Mouse (Mus musculus): ENCODE measurements around the gene Gadd45g. TPM values are rescaled to one million over a fixed set of nuclear protein-coding genes. Genes with fewer than 3 reads are reported as not detected.

Gadd45g gene
- 119 and 122 TPM in 2 replicates for polyA plus RNA-seq (2015; fragmentation: Nextera tagmentation; extraction: Ambion mirVana)

DNA sequence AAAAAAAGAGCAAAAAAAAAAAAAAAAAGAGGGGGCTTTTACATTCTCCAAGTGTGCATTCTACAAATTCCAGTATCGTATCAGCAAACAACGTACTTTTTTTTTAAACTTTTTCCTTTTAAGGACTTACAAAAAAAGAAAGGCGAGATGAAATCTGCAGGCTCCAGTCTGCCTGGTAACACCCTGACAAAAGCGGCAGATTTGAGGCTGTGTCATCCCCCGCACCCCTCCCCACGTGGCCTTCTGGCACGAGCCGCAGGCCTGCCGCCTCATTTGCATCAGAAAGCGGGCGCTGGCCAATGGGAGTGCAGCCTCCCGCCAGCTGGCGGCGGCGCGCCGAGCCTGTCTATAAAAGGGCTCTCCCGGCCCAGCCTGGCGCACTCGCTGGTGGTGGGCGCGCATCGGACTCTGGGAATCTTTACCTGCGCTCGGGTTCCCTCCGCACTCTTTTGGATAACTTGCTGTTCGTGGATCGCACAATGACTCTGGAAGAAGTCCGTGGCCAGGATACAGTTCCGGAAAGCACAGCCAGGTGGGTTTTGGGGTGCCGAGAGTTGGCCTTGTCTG lies at the start of gene Gadd45g:
Gene Gadd45g, plus strand, starts transcription at position 378 of the 567 bp plus-strand sequence.
- WGBS = under 1% methylated on average over 31 of the region's 31 CpGs
- peak within 1 kb of the TSS; percentile 73 for H3K9ac ChIP-seq (replicated peaks; ENCODE audit: low read depth, low read length)
- peak within 1 kb of the TSS; percentile 65 for H3K4me3 ChIP-seq (replicated peaks; ENCODE audit: low read length)
- H3K27ac ChIP-seq (ENCODE audit: low read length) = peak within 1 kb of the TSS; percentile 97
- H3K4me2 ChIP-seq (ENCODE audit: low read length) = peak within 1 kb of the TSS; percentile 93
- H3K36me3 ChIP-seq (ENCODE audit: control insufficient read depth, insufficient read depth) = no peaks in the 10 kb centered on the region
- no peaks in the 10 kb centered on the region for H3K9me3 ChIP-seq (ENCODE audit: control insufficient read depth, low read length)
- ATAC-seq = peak; percentile 77
- H3K4me1 ChIP-seq (replicated peaks; ENCODE audit: control insufficient read depth, insufficient read depth, low read length) = peaks cover 53% of the 10 kb centered on the region
- peaks cover 7% of the 10 kb centered on the region; the same call in 1 of the 2 replicates for H3K27me3 ChIP-seq (replicated peaks; ENCODE audit: control insufficient read depth, insufficient read depth, low read length)

DNA sequence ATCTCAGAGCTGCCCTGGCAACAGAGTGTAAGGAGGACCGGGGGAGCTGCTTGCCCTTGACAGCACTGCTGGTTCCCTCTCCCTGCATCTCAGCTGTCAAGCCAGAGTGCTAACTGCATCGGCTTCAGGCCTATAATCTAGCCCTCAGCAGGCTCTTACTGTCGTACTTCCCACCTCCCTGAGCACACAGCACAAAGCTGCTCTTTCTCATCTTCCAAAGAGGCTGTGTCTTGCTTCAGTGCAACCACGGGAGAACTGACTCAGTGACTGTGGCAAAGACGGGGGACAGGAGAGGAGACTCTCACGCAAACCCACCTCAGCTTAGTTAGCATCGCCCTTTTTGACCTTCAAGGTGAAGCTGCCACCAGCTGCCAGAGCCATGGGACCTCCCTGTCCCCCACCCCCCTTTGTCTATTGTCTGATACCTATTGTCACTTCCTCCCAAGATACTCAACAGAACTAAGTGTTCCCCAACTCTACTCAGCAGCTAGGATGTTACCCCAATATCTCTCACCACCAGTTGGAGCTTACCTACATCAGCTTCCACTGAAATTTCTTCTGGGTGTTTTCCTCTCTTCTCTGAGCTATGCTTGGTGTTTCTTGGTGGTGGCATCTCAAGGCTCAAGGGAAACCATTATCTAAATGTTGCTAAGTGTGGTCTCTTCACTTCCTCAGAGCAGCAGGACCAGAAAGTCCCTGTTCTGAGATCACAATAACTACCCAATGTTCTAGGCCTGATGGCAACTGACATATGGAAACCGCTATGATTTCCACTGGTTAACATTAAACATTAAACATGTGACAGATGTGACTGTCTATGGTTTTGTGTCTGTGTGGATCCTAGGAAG lies 48.4 kb upstream of the Gadd45g start:
- H3K4me2 ChIP-seq (ENCODE audit: low read length) = no peak overlapping the region
- H3K4me1 ChIP-seq (replicated peaks; ENCODE audit: control insufficient read depth, insufficient read depth, low read length) = peaks cover 9% of the 10 kb centered on the region
- H3K27me3 ChIP-seq (replicated peaks; ENCODE audit: control insufficient read depth, insufficient read depth, low read length) = no peaks in the 10 kb centered on the region
- H3K9me3 ChIP-seq (ENCODE audit: control insufficient read depth, low read length) = no peaks in the 10 kb centered on the region
- WGBS = 69% methylated on average over 8 of the region's 8 CpGs
- no peak overlapping the region for H3K4me3 ChIP-seq (replicated peaks; ENCODE audit: low read length)
- H3K27ac ChIP-seq (ENCODE audit: low read length) = no peak overlapping the region
- H3K36me3 ChIP-seq (ENCODE audit: control insufficient read depth, insufficient read depth) = no peaks in the 10 kb centered on the region
- ATAC-seq = no peak
- H3K9ac ChIP-seq (replicated peaks; ENCODE audit: low read depth, low read length) = no peak overlapping the region

DNA sequence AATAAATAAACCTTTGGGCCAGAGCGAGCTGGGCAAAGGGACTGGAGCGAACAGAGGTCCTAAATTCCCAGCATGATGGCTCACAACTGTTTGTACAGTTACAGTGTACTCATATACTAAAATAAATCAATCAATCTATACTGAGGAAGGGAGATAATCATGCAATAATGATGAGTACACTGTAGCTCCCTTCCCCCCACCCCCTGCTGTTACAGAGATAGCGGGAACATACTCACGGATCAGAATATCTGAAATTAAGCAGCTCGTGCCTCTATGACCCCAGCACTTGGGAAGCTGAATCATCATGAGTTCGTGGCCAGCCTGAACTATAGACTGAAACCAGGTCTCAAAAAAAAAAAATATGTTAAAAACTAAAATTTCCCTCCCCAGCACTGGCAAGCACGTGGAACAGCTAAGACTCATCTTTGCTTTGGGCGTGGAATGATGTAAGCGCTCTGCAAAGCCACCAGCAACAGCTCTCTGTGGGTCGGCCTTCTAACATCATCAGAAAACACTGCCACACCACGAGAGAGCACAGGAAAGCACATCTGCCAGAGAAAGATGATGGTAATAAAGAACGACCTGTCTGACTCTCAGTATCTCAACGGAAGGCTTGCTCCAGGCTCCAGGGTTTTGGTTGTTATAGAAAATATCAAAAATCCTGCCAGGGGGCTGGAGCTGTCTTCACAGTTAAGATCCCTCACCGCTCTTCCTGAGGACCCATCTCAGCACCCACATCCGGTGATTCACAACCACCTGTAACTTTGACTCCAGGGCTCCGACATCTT lies 46.5 kb upstream of the Gadd45g start:
- Histone ChIP-seq H3K27me3 (replicated peaks; ENCODE audit: control insufficient read depth, insufficient read depth, low read length) (no peaks in the 10 kb centered on the region), H3K9me3 (ENCODE audit: control insufficient read depth, low read length) (no peaks in the 10 kb centered on the region), H3K36me3 (ENCODE audit: control insufficient read depth, insufficient read depth) (no peaks in the 10 kb centered on the region), H3K27ac (ENCODE audit: low read length) (peak overlapping the region; percentile 68), H3K4me2 (ENCODE audit: low read length) (no peak overlapping the region), H3K4me3 (replicated peaks; ENCODE audit: low read length) (no peak overlapping the region), H3K4me1 (replicated peaks; ENCODE audit: control insufficient read depth, insufficient read depth, low read length) (peaks cover 7% of the 10 kb centered on the region; the same call in 1 of the 2 replicates), H3K9ac (replicated peaks; ENCODE audit: low read depth, low read length) (no peak overlapping the region)
- WGBS = 84% methylated on average over 16 of the region's 16 CpGs
- ATAC-seq = no peak

DNA sequence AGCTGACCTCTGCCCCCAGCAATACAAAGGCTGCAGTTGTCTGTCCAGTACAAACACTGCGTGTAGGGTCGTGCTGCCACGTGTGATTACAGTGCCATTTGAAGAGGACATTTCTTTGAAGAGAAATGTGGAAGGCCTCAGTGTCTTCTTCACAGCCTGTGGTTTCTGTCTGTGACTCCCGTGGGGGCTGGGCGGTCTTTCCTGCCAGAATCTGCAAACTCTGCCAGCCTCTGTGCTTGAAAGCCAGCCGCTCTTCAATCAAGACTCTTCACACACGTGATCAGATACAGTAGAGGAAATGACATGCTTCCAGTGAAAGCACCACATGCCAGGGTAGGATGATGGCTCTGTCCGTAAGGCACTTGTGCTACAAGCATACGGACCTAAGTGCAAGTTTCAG lies 45.6 kb upstream of the Gadd45g start:
- Histone ChIP-seq H3K4me3 (replicated peaks; ENCODE audit: low read length) (no peak overlapping the region), H3K9me3 (ENCODE audit: control insufficient read depth, low read length) (no peaks in the 10 kb centered on the region), H3K36me3 (ENCODE audit: control insufficient read depth, insufficient read depth) (no peaks in the 10 kb centered on the region), H3K9ac (replicated peaks; ENCODE audit: low read depth, low read length) (no peak overlapping the region), H3K27ac (ENCODE audit: low read length) (peak overlapping the region; percentile 68), H3K27me3 (replicated peaks; ENCODE audit: control insufficient read depth, insufficient read depth, low read length) (no peaks in the 10 kb centered on the region), H3K4me1 (replicated peaks; ENCODE audit: control insufficient read depth, insufficient read depth, low read length) (peaks cover 14% of the 10 kb centered on the region), H3K4me2 (ENCODE audit: low read length) (no peak overlapping the region)
- 58% methylated on average over 9 of the region's 9 CpGs for WGBS
- ATAC-seq = peak; percentile 71

DNA sequence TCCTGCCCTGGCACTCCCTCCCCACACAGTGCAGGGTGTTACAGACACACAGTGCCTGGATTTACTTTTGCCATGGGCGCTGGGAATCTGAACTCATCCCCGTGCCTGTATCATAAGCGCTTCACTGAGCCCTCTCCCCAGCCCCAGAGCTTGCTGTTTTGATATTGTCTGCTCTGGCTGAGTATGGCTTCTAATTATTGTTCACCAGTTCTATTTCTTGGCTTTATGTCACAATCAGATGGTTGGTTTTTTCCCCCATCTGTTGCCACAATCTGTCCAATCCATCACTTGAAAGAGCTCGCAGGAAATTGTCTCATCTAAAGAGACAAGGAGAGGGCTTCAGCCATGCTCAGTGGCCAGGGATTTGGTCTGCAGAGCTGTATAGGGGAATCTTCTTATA lies 40.8 kb upstream of the Gadd45g start:
- Histone ChIP-seq H3K9me3 (ENCODE audit: control insufficient read depth, low read length) (no peaks in the 10 kb centered on the region), H3K9ac (replicated peaks; ENCODE audit: low read depth, low read length) (0 out of 2 replicates have a peak overlapping the region, but pooled peaks have one; percentile 11), H3K27me3 (replicated peaks; ENCODE audit: control insufficient read depth, insufficient read depth, low read length) (no peaks in the 10 kb centered on the region), H3K4me2 (ENCODE audit: low read length) (no peak overlapping the region), H3K4me1 (replicated peaks; ENCODE audit: control insufficient read depth, insufficient read depth, low read length) (peaks cover 19% of the 10 kb centered on the region), H3K4me3 (replicated peaks; ENCODE audit: low read length) (no peak overlapping the region), H3K36me3 (ENCODE audit: control insufficient read depth, insufficient read depth) (no peaks in the 10 kb centered on the region), H3K27ac (ENCODE audit: low read length) (peak overlapping the region; percentile 90)
- ATAC-seq = peak; percentile 74
- 45% methylated on average over 4 of the region's 4 CpGs for WGBS

DNA sequence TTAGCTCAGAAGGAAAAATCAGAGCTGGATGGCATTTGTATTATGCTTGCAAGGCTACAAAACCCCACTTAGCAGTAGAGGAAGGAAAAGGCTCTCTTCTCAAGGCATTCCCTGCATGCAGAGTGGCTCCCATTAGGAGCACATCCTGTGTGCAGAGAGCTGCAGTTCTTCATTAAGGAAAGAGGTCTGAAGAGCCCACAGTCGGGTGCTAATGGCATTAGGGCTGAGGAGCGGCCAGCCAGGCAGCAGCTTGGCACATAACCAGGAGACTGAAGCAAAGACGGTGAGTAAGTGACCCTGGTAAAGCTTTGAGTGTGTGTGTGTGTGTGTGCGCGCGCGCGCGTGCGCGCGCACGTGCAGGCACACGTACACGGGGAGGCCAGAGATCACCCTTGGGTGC lies 40.3 kb upstream of the Gadd45g start:
- Histone ChIP-seq H3K27me3 (replicated peaks; ENCODE audit: control insufficient read depth, insufficient read depth, low read length) (no peaks in the 10 kb centered on the region), H3K9me3 (ENCODE audit: control insufficient read depth, low read length) (no peaks in the 10 kb centered on the region), H3K4me3 (replicated peaks; ENCODE audit: low read length) (no peak overlapping the region), H3K27ac (ENCODE audit: low read length) (peak overlapping the region; percentile 90), H3K36me3 (ENCODE audit: control insufficient read depth, insufficient read depth) (no peaks in the 10 kb centered on the region), H3K4me2 (ENCODE audit: low read length) (no peak overlapping the region), H3K9ac (replicated peaks; ENCODE audit: low read depth, low read length) (0 out of 2 replicates have a peak overlapping the region, but pooled peaks have one; percentile 34), H3K4me1 (replicated peaks; ENCODE audit: control insufficient read depth, insufficient read depth, low read length) (peaks cover 14% of the 10 kb centered on the region)
- WGBS = 77% methylated on average over 15 of the region's 15 CpGs
- peak; percentile 26; the same call in 1 of the 2 replicates for ATAC-seq

DNA sequence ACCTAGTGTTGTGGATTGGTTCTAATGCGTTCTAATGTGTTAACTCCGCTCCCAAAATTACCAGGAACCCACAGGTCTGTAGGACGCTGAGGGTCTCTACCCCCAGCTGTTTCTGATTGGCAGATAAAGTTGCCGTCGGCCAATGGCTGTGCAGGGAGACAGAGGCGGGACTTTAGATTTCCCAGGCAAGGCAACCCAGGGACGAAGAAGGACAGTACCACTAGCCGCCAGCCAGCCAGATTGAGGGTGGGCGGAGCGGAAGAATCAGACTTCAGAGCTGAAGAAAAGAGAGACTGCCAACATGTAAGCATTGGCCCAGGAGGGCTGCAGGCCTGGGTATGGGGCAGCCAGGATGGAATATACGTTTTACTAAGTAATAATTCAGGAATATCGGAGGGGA lies 38.3 kb upstream of the Gadd45g start:
- Histone ChIP-seq H3K36me3 (ENCODE audit: control insufficient read depth, insufficient read depth) (no peaks in the 10 kb centered on the region), H3K4me1 (replicated peaks; ENCODE audit: control insufficient read depth, insufficient read depth, low read length) (peaks cover 14% of the 10 kb centered on the region), H3K27ac (ENCODE audit: low read length) (no peak overlapping the region), H3K9ac (replicated peaks; ENCODE audit: low read depth, low read length) (no peak overlapping the region), H3K27me3 (replicated peaks; ENCODE audit: control insufficient read depth, insufficient read depth, low read length) (no peaks in the 10 kb centered on the region), H3K4me3 (replicated peaks; ENCODE audit: low read length) (no peak overlapping the region), H3K4me2 (ENCODE audit: low read length) (no peak overlapping the region), H3K9me3 (ENCODE audit: control insufficient read depth, low read length) (no peaks in the 10 kb centered on the region)
- WGBS = 27% methylated on average over 12 of the region's 12 CpGs
- no peak for ATAC-seq

DNA sequence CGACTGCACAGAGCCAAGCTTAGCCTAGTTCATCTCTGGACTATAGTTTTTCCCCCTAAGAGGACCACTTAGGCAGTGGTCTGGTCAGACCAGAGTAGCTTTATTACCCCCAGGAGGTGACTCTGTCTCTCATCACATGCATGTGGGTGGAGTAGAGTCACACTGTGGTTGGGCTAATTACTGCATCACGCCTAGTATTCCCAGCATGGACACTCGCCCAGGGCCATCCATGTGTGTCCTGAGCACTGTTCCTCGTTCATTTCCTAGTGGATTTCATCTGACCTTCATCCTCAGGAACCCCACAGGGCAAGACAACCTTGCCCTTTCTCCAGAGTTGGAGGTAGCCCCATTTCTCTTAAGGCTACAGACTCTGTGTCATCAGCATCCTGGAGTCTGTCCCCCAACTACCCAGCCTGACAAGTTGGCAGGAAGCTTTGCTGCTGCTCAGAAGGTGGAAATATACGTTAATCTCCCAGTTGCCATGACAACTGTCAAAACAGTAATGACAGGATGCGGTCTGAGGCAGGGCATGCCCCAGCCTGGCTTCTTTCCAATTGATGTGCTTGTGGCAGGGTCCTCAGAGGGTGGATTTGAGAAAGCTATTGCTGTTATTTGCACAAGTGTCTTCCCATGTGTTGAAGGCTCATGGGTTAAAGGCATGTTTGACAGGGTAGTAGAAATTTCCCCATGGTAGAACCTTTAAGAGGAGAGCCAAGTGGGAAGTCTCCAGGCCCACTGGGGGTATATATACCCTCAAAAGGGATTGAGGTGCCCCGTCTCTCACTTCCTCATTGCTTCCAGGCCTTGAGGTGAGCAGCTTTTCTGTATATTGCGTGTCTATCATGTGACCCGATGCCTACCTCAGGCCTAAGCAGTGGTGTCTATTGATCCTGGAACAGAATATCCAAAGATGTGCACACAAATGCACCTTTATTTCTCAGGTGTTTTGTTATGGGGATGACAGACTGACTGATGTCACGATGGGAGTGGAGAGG lies 32.6 kb upstream of the Gadd45g start:
- Histone ChIP-seq H3K4me1 (replicated peaks; ENCODE audit: control insufficient read depth, insufficient read depth, low read length) (peaks cover 19% of the 10 kb centered on the region), H3K27ac (ENCODE audit: low read length) (no peak overlapping the region), H3K9ac (replicated peaks; ENCODE audit: low read depth, low read length) (no peak overlapping the region), H3K4me2 (ENCODE audit: low read length) (no peak overlapping the region), H3K9me3 (ENCODE audit: control insufficient read depth, low read length) (no peaks in the 10 kb centered on the region), H3K4me3 (replicated peaks; ENCODE audit: low read length) (no peak overlapping the region), H3K36me3 (ENCODE audit: control insufficient read depth, insufficient read depth) (no peaks in the 10 kb centered on the region), H3K27me3 (replicated peaks; ENCODE audit: control insufficient read depth, insufficient read depth, low read length) (no peaks in the 10 kb centered on the region)
- ATAC-seq = peak; percentile 23; the same call in 1 of the 2 replicates
- 57% methylated on average over 10 of the region's 10 CpGs for WGBS

Measured in forebrain, embryonic 16.5 days (tissue).